Mouse (Mus musculus): ENCODE data around the gene Hsd17b2.

The Hsd17b2 gene

GRCm38 (mm10) chr8:117775626-117776025 is 73.9 kb downstream of the Hsd17b2 start:
- DNase-seq (ENCODE audit: low spot score): no peak

- no peak for DNase-seq (ENCODE audit: low spot score)
These were observed 74.4 kb downstream of the Hsd17b2 start for GRCm38 (mm10) chr8:117776075-117776474.

GRCm38 (mm10) chr8:117778531-117779322 is 77.0 kb downstream of the Hsd17b2 start:
- DNase-seq (ENCODE audit: low spot score): no peak

- DNase-seq (ENCODE audit: low spot score): no peak
These were observed 77.6 kb downstream of the Hsd17b2 start for GRCm38 (mm10) chr8:117779344-117779743.

- no peak for DNase-seq (ENCODE audit: low spot score)
These were observed 79.8 kb downstream of the Hsd17b2 start for GRCm38 (mm10) chr8:117781375-117782129.

GRCm38 (mm10) chr8:117783021-117783420 is 81.3 kb downstream of the Hsd17b2 start:
- no peak for DNase-seq (ENCODE audit: low spot score)

- DNase-seq (ENCODE audit: low spot score): no peak
These were observed 84.7 kb downstream of the Hsd17b2 start for GRCm38 (mm10) chr8:117786428-117786827.

GRCm38 (mm10) chr8:117792616-117793144 is 91.0 kb downstream of the Hsd17b2 start:
- DNase-seq (ENCODE audit: low spot score): no peak

- no peak for DNase-seq (ENCODE audit: low spot score)
These were observed 92.9 kb downstream of the Hsd17b2 start for GRCm38 (mm10) chr8:117794581-117794980.

GRCm38 (mm10) chr8:117796464-117796863 is 94.8 kb downstream of the Hsd17b2 start:
- DNase-seq (ENCODE audit: low spot score): no peak

- no peak for DNase-seq (ENCODE audit: low spot score)
These were observed 96.4 kb downstream of the Hsd17b2 start for GRCm38 (mm10) chr8:117798066-117798465.

- peak; percentile 90 for DNase-seq (ENCODE audit: low spot score)
These were observed 100.0 kb downstream of the Hsd17b2 start, which contains the start of gene Mphosph6 for GRCm38 (mm10) chr8:117801443-117802298. TSS of gene Mphosph6 (minus strand) at chr8:117801943.

- no peak for DNase-seq (ENCODE audit: low spot score)
These were observed 100.6 kb downstream of the Hsd17b2 start for GRCm38 (mm10) chr8:117802299-117802689.

- no peak for DNase-seq (ENCODE audit: low spot score)
These were observed 103.7 kb downstream of the Hsd17b2 start for GRCm38 (mm10) chr8:117805419-117805818.

Data from layer of hippocampus, adult 9-10 months (tissue).